ENCODE assay signal across 8 mouse cellular contexts in the genomic region with DNA sequence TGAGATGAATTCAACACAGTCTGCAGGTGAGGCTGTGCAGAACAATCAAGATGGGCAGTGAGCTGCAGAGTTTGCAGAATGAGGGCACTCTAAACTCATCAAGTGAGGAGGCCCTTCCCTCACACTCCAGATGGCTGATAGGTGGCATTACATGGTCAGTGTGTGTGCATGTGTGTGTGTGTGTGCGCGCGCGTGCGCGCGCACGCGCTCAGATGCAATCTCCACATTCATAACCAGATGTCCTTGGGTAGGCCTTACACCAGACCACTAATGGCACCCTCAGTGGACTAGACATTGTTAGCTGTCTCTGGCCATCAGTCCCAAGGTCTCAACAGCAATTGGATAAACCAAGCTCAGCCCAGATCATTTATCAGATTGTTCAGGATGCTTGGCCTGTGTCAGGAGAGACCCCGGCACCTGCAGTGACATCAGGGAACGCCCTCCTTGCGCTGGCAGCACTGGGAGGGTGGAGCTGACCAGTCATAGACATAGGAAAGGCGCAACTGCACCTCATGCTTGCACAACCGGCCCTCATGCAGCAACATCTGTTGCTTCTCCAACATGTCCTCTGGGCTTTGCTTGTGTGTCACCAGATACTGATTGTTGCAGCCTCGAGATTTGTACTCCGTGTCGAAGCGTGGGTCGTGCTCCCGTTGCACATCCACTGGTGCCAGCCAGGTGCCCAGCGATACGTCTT. TPM values are rescaled to one million over a fixed set of nuclear protein-coding genes. Genes with fewer than 3 reads are reported as not detected.
A peak's percentile ranks its signal among the peaks of the same experiment; 100 is the strongest.
DNase-seq lines count a peak whose midpoint lies in the region; ATAC-seq and TF ChIP-seq lines count a peak whose summit lies in the region.

No protein-coding gene starts in this region.

- WGBS in kidney, postnatal 0 days = 87% methylated on average over 22 of the region's 22 CpGs
- WGBS in bone marrow, adult 2 months = 58% methylated on average over 22 of the region's 22 CpGs
- WGBS in heart, postnatal 0 days = 84% methylated on average over 22 of the region's 22 CpGs
- WGBS in lung, adult 2 months = 79% methylated on average over 22 of the region's 22 CpGs

- no peak for TF ChIP-seq EP300 in heart, postnatal 0 days (IDR thresholded peaks at IDR 0.05; ENCODE audit: low read depth)

- peak overlapping the region; percentile 60 for H3K4me2 ChIP-seq in kidney, postnatal 0 days (ENCODE audit: low read length)
- peak overlapping the region; percentile 69 for H3K4me2 ChIP-seq in heart, postnatal 0 days (ENCODE audit: low read depth, low read length)

- H3K4me1 ChIP-seq in kidney, postnatal 0 days (replicated peaks; ENCODE audit: insufficient read depth, low read length) = peaks cover 13% of the 10 kb centered on the region
- H3K4me1 ChIP-seq in bone marrow, adult 2 months (ENCODE audit: control insufficient read depth, insufficient read depth, low read length) = peaks cover 8% of the 10 kb centered on the region
- peaks cover 22% of the 10 kb centered on the region for H3K4me1 ChIP-seq in heart, postnatal 0 days (ENCODE audit: control insufficient read depth, insufficient read depth)
- H3K4me1 ChIP-seq in lung, adult 2 months (ENCODE audit: control insufficient read depth, insufficient read depth, low read length) = peaks cover 8% of the 10 kb centered on the region

- DNase-seq in kidney, postnatal 0 days (ENCODE audit: low spot score) = no peak
- no peak for DNase-seq in kidney, postnatal 25 days
- DNase-seq in heart, postnatal 0 days (ENCODE audit: low spot score) = no peak
- peak; percentile 13 for DNase-seq in lung, adult 2 months
- DNase-seq in splenic B cell, adult 2 months (ENCODE audit: low read depth, low spot score) = peak; percentile 14
- no peak for DNase-seq in gastrocnemius, adult 8-10 months (ENCODE audit: low spot score in 2 of 2)
- DNase-seq in left cerebral cortex, postnatal 10 days (ENCODE audit: extremely low spot score in 1 of 2, low spot score in 2 of 2) = no peak

- no peaks in the 10 kb centered on the region for H3K27me3 ChIP-seq in kidney, postnatal 0 days (ENCODE audit: insufficient read depth, low read length)
- no peaks in the 10 kb centered on the region for H3K27me3 ChIP-seq in heart, postnatal 0 days (ENCODE audit: control insufficient read depth, insufficient read depth, low read length)
- H3K27me3 ChIP-seq in splenic B cell, adult 2 months (ENCODE audit: control insufficient read depth, insufficient read depth, low read length, poor library complexity, severe bottlenecking) = no peaks in the 10 kb centered on the region

- no peak for TF ChIP-seq CTCF in kidney, postnatal 0 days (IDR thresholded peaks at IDR 0.05; ENCODE audit: low read depth)
- no peak for TF ChIP-seq CTCF in bone marrow, adult 2 months (IDR thresholded peaks at IDR 0.05; ENCODE audit: control insufficient read depth, insufficient read depth, low read length)
- no peak for TF ChIP-seq CTCF in heart, postnatal 0 days (IDR thresholded peaks at IDR 0.05; ENCODE audit: low read depth)
- no peak for TF ChIP-seq CTCF in lung, adult 2 months (IDR thresholded peaks at IDR 0.05; ENCODE audit: insufficient read depth, low read length)

- intact Hi-C loops in left cerebral cortex, postnatal 10 days (cut with DNase I) = no loop called here

- H3K27ac ChIP-seq in kidney, postnatal 0 days = peak overlapping the region; percentile 95
- H3K27ac ChIP-seq in bone marrow, adult 2 months (ENCODE audit: control insufficient read depth, insufficient read depth, low read depth, low read length, poor library complexity) = peak overlapping the region; percentile 99
- no peak overlapping the region for H3K27ac ChIP-seq in heart, postnatal 0 days (ENCODE audit: low read depth)

- no peak for ATAC-seq in kidney, postnatal 0 days (replicated peaks; ENCODE audit: low FRiP score, low read depth)
- no peak for ATAC-seq in heart, postnatal 0 days (ENCODE audit: insufficient read depth, low read depth)

- no peaks in the 10 kb centered on the region for H3K9me3 ChIP-seq in kidney, postnatal 0 days (replicated peaks; ENCODE audit: low read length)
- H3K9me3 ChIP-seq in heart, postnatal 0 days (replicated peaks; ENCODE audit: control insufficient read depth, low read length) = no peaks in the 10 kb centered on the region

- 0 out of 2 replicates have a peak, but pooled peaks have one; percentile 3 for TF ChIP-seq POLR2A in bone marrow, adult 2 months (IDR thresholded peaks at IDR 0.05; ENCODE audit: borderline replicate concordance, control insufficient read depth, low read depth, low read length)
- no peak for TF ChIP-seq POLR2A in lung, adult 2 months (IDR thresholded peaks at IDR 0.05; ENCODE audit: borderline replicate concordance, extremely low read depth, low read depth, low read length)

- H3K4me3 ChIP-seq in kidney, postnatal 0 days (replicated peaks; ENCODE audit: low read depth, low read length) = peak overlapping the region; percentile 85
- H3K4me3 ChIP-seq in bone marrow, adult 2 months (replicated peaks; ENCODE audit: control insufficient read depth, low read depth, low read length) = peak overlapping the region; percentile 99
- peak overlapping the region; percentile 98 for H3K4me3 ChIP-seq in heart, postnatal 0 days (ENCODE audit: low read depth, low read length)
- H3K4me3 ChIP-seq in lung, adult 2 months (replicated peaks; ENCODE audit: extremely low read depth, low read depth, low read length) = peak overlapping the region; percentile 100

- H3K9ac ChIP-seq in kidney, postnatal 0 days (ENCODE audit: low read depth, low read length) = peak overlapping the region; percentile 69
- H3K9ac ChIP-seq in heart, postnatal 0 days (replicated peaks; ENCODE audit: low read depth, low read length) = no peak overlapping the region

- H3K36me3 ChIP-seq in kidney, postnatal 0 days (ENCODE audit: insufficient read depth, low read length) = no peaks in the 10 kb centered on the region
- H3K36me3 ChIP-seq in heart, postnatal 0 days (replicated peaks; ENCODE audit: control insufficient read depth, insufficient read depth, low read length) = peaks cover 5% of the 10 kb centered on the region
- peaks cover 2% of the 10 kb centered on the region for H3K36me3 ChIP-seq in splenic B cell, adult 2 months (ENCODE audit: control insufficient read depth, insufficient read depth, low read length, poor library complexity, severe bottlenecking)

RNA-seq across cellular contexts. Expression of gene B3galt6, which starts 1.1 kb away (rescaled TPM):
- polyA plus RNA-seq in kidney, postnatal 0 days (2015; fragmentation: Nextera tagmentation; extraction: Ambion mirVana) = 14.3 and 14.5 TPM in 2 replicates
- polyA plus RNA-seq in bone marrow, adult 2 months (2011; ENCODE audit: insufficient read depth, insufficient read length, low replicate concordance, missing spikeins) = 1.8 and 2.0 TPM in 2 replicates
- 3.9 and 11.2 TPM in 2 replicates for total RNA-seq in heart, postnatal 0 days (2014; rRNA removed; ENCODE audit: low replicate concordance)
- 5.0 and 5.7 TPM in 2 replicates for polyA plus RNA-seq in heart, postnatal 0 days (2015; fragmentation: Nextera tagmentation; extraction: Ambion mirVana)
- polyA plus RNA-seq in lung, adult 2 months (2012; rRNA removed) = 6.1 and 7.4 TPM in 2 replicates
- 1 to 10 TPM in 3 of 4 experiments, under 1 TPM in 1; 0.94 to 1.8 (median 1.6) TPM for total RNA-seq in gastrocnemius, adult 8-10 months (2022)
- 10 to 100 TPM; 11.4 to 11.8 TPM for total RNA-seq in left cerebral cortex, postnatal 10 days (2021)

RNA-seq across cellular contexts. Expression of gene Sdf4, which starts 1.3 kb away (rescaled TPM):
- 178 and 183 TPM in 2 replicates for polyA plus RNA-seq in kidney, postnatal 0 days (2015; fragmentation: Nextera tagmentation; extraction: Ambion mirVana)
- 60.1 and 111 TPM in 2 replicates for polyA plus RNA-seq in bone marrow, adult 2 months (2011; ENCODE audit: insufficient read depth, insufficient read length, low replicate concordance, missing spikeins)
- 88.4 and 114 TPM in 2 replicates for total RNA-seq in heart, postnatal 0 days (2014; rRNA removed; ENCODE audit: low replicate concordance)
- polyA plus RNA-seq in heart, postnatal 0 days (2015; fragmentation: Nextera tagmentation; extraction: Ambion mirVana) = 102 and 105 TPM in 2 replicates
- 54.3 and 63.6 TPM in 2 replicates for polyA plus RNA-seq in lung, adult 2 months (2012; rRNA removed)
- total RNA-seq in gastrocnemius, adult 8-10 months (2022) = 10 to 100 TPM; 68.8 to 85.8 (median 77.5) TPM
- total RNA-seq in left cerebral cortex, postnatal 10 days (2021) = 100 to 1,000 TPM; 136 to 139 TPM

RNA-seq across cellular contexts. Expression of gene Tnfrsf4, which starts 22.3 kb away (rescaled TPM):
- polyA plus RNA-seq in kidney, postnatal 0 days (2015; fragmentation: Nextera tagmentation; extraction: Ambion mirVana) = 0.70 and 0.88 TPM in 2 replicates
- 6.4 and 12.4 TPM in 2 replicates for polyA plus RNA-seq in bone marrow, adult 2 months (2011; ENCODE audit: insufficient read depth, insufficient read length, low replicate concordance, missing spikeins)
- not detected in 2 replicates for total RNA-seq in heart, postnatal 0 days (2014; rRNA removed; ENCODE audit: low replicate concordance)
- polyA plus RNA-seq in heart, postnatal 0 days (2015; fragmentation: Nextera tagmentation; extraction: Ambion mirVana) = 0.26 and 0.31 TPM in 2 replicates
- polyA plus RNA-seq in lung, adult 2 months (2012; rRNA removed) = 5.4 and 7.3 TPM in 2 replicates
- total RNA-seq in gastrocnemius, adult 8-10 months (2022) = 1 to 10 TPM in 3 of 4 experiments, under 1 TPM in 1; 0.65 to 1.9 (median 1.4) TPM
- 1 to 10 TPM in 1 of 2 experiments, under 1 TPM in 1; 0.32 to 1.4 TPM for total RNA-seq in left cerebral cortex, postnatal 10 days (2021)

RNA-seq across cellular contexts. Expression of gene C1qtnf12, which starts 29.2 kb away (rescaled TPM):
- polyA plus RNA-seq in kidney, postnatal 0 days (2015; fragmentation: Nextera tagmentation; extraction: Ambion mirVana) = 113 and 116 TPM in 2 replicates
- 53.0 and 132 TPM in 2 replicates for polyA plus RNA-seq in bone marrow, adult 2 months (2011; ENCODE audit: insufficient read depth, insufficient read length, low replicate concordance, missing spikeins)
- 42.5 and 51.4 TPM in 2 replicates for total RNA-seq in heart, postnatal 0 days (2014; rRNA removed; ENCODE audit: low replicate concordance)
- polyA plus RNA-seq in heart, postnatal 0 days (2015; fragmentation: Nextera tagmentation; extraction: Ambion mirVana) = 20.5 and 20.8 TPM in 2 replicates
- 22.1 and 23.1 TPM in 2 replicates for polyA plus RNA-seq in lung, adult 2 months (2012; rRNA removed)
- 10 to 100 TPM; 14.6 to 22.4 (median 20.8) TPM for total RNA-seq in gastrocnemius, adult 8-10 months (2022)
- 10 to 100 TPM; 19.2 to 20.9 TPM for total RNA-seq in left cerebral cortex, postnatal 10 days (2021)

RNA-seq across cellular contexts. Expression of gene Tnfrsf18, which starts 34.6 kb away (rescaled TPM):
- polyA plus RNA-seq in kidney, postnatal 0 days (2015; fragmentation: Nextera tagmentation; extraction: Ambion mirVana) = 1.3 TPM in 2 replicates
- polyA plus RNA-seq in bone marrow, adult 2 months (2011; ENCODE audit: insufficient read depth, insufficient read length, low replicate concordance, missing spikeins) = 7.9 and 8.0 TPM in 2 replicates
- 2.2 TPM in 1 of 2 replicates, not detected in the other for total RNA-seq in heart, postnatal 0 days (2014; rRNA removed; ENCODE audit: low replicate concordance)
- polyA plus RNA-seq in heart, postnatal 0 days (2015; fragmentation: Nextera tagmentation; extraction: Ambion mirVana) = 0.88 and 1.00 TPM in 2 replicates
- 4.3 and 5.2 TPM in 2 replicates for polyA plus RNA-seq in lung, adult 2 months (2012; rRNA removed)
- total RNA-seq in gastrocnemius, adult 8-10 months (2022) = not detected
- not detected for total RNA-seq in left cerebral cortex, postnatal 10 days (2021)

Comparison
In these comparisons a context has a peak if more than half of its experiments do, and no peak if none do; other contexts are left out.
1. DNase-seq: peak in lung, adult 2 months (single experiment) and splenic B cell, adult 2 months (single experiment); none in kidney, postnatal 0 days (single experiment), kidney, postnatal 25 days (0 of 2), heart, postnatal 0 days (single experiment), gastrocnemius, adult 8-10 months (0 of 2) and left cerebral cortex, postnatal 10 days (0 of 2).
2. Peak in every context shown above with its lines, with median percentiles within 50 percentile points of each other: H3K4me3 ChIP-seq.